Mouse (Mus musculus) bone marrow macrophage, adult 2 months (primary cell): ENCODE measurements at regions not wholly inside any gene's neighbourhood (a gene's known extent, or its start where the extent isn't known, plus 50 kb on each side); places are given as distances from the start of the nearest gene placed in this dataset.

Experiments
- H3K27ac ChIP-seq: 2 replicates; pipeline ENCODE4 v1.5.1; 2012; ENCODE audit warnings: low read depth, low read length; ENCODE audit not compliant: insufficient read depth
- H3K4me1 ChIP-seq: 2 replicates; pipeline ENCODE4 v1.6.1; 2012; ENCODE audit warnings: low read length; ENCODE audit not compliant: control insufficient read depth, insufficient read depth
- H3K4me3 ChIP-seq: 2 replicates; pipeline ENCODE4 v1.5.1; 2012; ENCODE audit warnings: mild to moderate bottlenecking, low read length, moderate library complexity; ENCODE audit not compliant: insufficient read depth
- CTCF ChIP-seq: IDR thresholded peaks from 2 replicates; pipeline ENCODE4 v1.5.1; 2012; ENCODE audit warnings: low read depth, mild to moderate bottlenecking, low read length, moderate library complexity
- POLR2A ChIP-seq: IDR thresholded peaks from 2 replicates; pipeline ENCODE4 v1.6.1; 2012; ENCODE audit warnings: mild to moderate bottlenecking, low read depth, low read length, borderline replicate concordance

GRCm38 (mm10) chr16:92976097-92976496 is 150.1 kb upstream of the Runx1 start:
- H3K4me1 ChIP-seq: no peaks in the 10 kb centered on the region
- H3K27ac ChIP-seq: no peak overlapping the region
- no peak overlapping the region for H3K4me3 ChIP-seq
- TF ChIP-seq CTCF: no peak
- no peak for TF ChIP-seq POLR2A

- H3K4me1 ChIP-seq: no peaks in the 10 kb centered on the region
- TF ChIP-seq POLR2A: no peak
- TF ChIP-seq CTCF: no peak
- no peak overlapping the region for H3K4me3 ChIP-seq
- H3K27ac ChIP-seq: no peak overlapping the region
These were observed 149.1 kb upstream of the Runx1 start for GRCm38 (mm10) chr16:92975090-92975489.

- H3K4me3 ChIP-seq: no peak overlapping the region
- TF ChIP-seq POLR2A (no peak), CTCF (no peak)
- no peaks in the 10 kb centered on the region for H3K4me1 ChIP-seq
- H3K27ac ChIP-seq: no peak overlapping the region
These were observed 146.7 kb upstream of the Runx1 start for GRCm38 (mm10) chr16:92972681-92973080.

- H3K27ac ChIP-seq: no peak overlapping the region
- H3K4me1 ChIP-seq: no peaks in the 10 kb centered on the region
- no peak overlapping the region for H3K4me3 ChIP-seq
- TF ChIP-seq POLR2A: no peak
These were observed 146.0 kb upstream of the Runx1 start for GRCm38 (mm10) chr16:92971956-92972355.

GRCm38 (mm10) chr16:92970587-92970986 is 144.6 kb upstream of the Runx1 start:
- TF ChIP-seq POLR2A (no peak), CTCF (no peak)

GRCm38 (mm10) chr16:92969036-92969435 is 143.1 kb upstream of the Runx1 start:
- H3K27ac ChIP-seq: no peak overlapping the region
- TF ChIP-seq POLR2A: no peak
- no peak overlapping the region for H3K4me3 ChIP-seq
- H3K4me1 ChIP-seq: no peaks in the 10 kb centered on the region

More at GRCm38 (mm10) chr16:92970587-92970986, 144.6 kb upstream of the Runx1 start:
- Histone ChIP-seq H3K27ac (no peak overlapping the region), H3K4me1 (no peaks in the 10 kb centered on the region), H3K4me3 (no peak overlapping the region)

- Histone ChIP-seq H3K4me1 (no peaks in the 10 kb centered on the region), H3K4me3 (no peak overlapping the region), H3K27ac (no peak overlapping the region)
- TF ChIP-seq POLR2A (no peak), CTCF (no peak)
These were observed 140.3 kb upstream of the Runx1 start for GRCm38 (mm10) chr16:92966069-92966866.

- no peak for TF ChIP-seq POLR2A
- no peak for TF ChIP-seq CTCF
- H3K27ac ChIP-seq: no peak overlapping the region
- no peaks in the 10 kb centered on the region for H3K4me1 ChIP-seq
- no peak overlapping the region for H3K4me3 ChIP-seq
These were observed 139.7 kb upstream of the Runx1 start for GRCm38 (mm10) chr16:92965651-92966050.

GRCm38 (mm10) chr16:92963582-92963981 is 137.6 kb upstream of the Runx1 start:
- Histone ChIP-seq H3K4me1 (peaks cover 2% of the 10 kb centered on the region; the same call in 1 of the 2 replicates), H3K4me3 (no peak overlapping the region), H3K27ac (no peak overlapping the region)
- no peak for TF ChIP-seq CTCF
- no peak for TF ChIP-seq POLR2A

GRCm38 (mm10) chr16:92961361-92961760 is 135.4 kb upstream of the Runx1 start:
- no peak for TF ChIP-seq CTCF
- TF ChIP-seq POLR2A: no peak
- H3K4me1 ChIP-seq: peaks cover 4% of the 10 kb centered on the region; the same call in 1 of the 2 replicates
- H3K27ac ChIP-seq: no peak overlapping the region
- H3K4me3 ChIP-seq: no peak overlapping the region
